Comparison of ENCODE assay signal across 8 mouse cellular contexts in genomic region chr10:80679556-80680259, GRCm38 (mm10). TPM values are rescaled to one million over a fixed set of nuclear protein-coding genes. Genes with fewer than 3 reads are reported as not detected.
DNase-seq lines count a peak whose midpoint lies in the region; TF ChIP-seq lines count a peak whose summit lies in the region.

No protein-coding gene starts in this region.

- H3K27me3 ChIP-seq in heart, adult 2 months (ENCODE audit: control insufficient read depth, insufficient read depth, low read length), result no peaks in the 10 kb centered on the region
- H3K27me3 ChIP-seq in limb, embryonic 10.5 days (ENCODE audit: low read depth, poor library complexity, severe bottlenecking), result no peaks in the 10 kb centered on the region

- no peaks in the 10 kb centered on the region; the same call in 1 of the 2 replicates for H3K79me2 ChIP-seq in heart, adult 2 months (replicated peaks; ENCODE audit: control insufficient read depth, insufficient read depth, low read length)

- no peak for TF ChIP-seq EP300 in heart, adult 2 months (IDR thresholded peaks at IDR 0.05; ENCODE audit: insufficient read depth, low read depth, low read length)

- TF ChIP-seq POLR2A in heart, adult 2 months (IDR thresholded peaks at IDR 0.05; ENCODE audit: insufficient read depth, low read depth, low read length), result no peak
- no peak for TF ChIP-seq POLR2A in bone marrow macrophage, adult 2 months (IDR thresholded peaks at IDR 0.05; ENCODE audit: borderline replicate concordance, low read depth, low read length)

- H3K9me3 ChIP-seq in limb, embryonic 10.5 days (replicated peaks), result no peaks in the 10 kb centered on the region

- DNase-seq in heart, adult 2 months, result peak in 1 of 2 experiments; percentile 47
- no peak for DNase-seq in heart, postnatal 10 days
- peak; percentile 27 for DNase-seq in 3T3-L1 (ENCODE audit: low read depth, low spot score)
- DNase-seq in limb, embryonic 10.5 days (ENCODE audit: low spot score), result no peak
- no peak for DNase-seq in embryo, embryonic 10 days (ENCODE audit: low spot score)
- no peak for DNase-seq in layer of hippocampus, postnatal 14 days (ENCODE audit: low spot score in 2 of 2)
- DNase-seq in right cerebral cortex, adult 18-20 months, result no peak

- H3K9ac ChIP-seq in heart, adult 2 months (ENCODE audit: low read depth, low read length), result 0 out of 2 replicates have a peak overlapping the region, but pooled peaks have one; percentile 4

- H3K36me3 ChIP-seq in heart, adult 2 months (ENCODE audit: control insufficient read depth, insufficient read depth, low read length), result peaks cover 5% of the 10 kb centered on the region; the same call in 1 of the 2 replicates
- H3K36me3 ChIP-seq in limb, embryonic 10.5 days, result peaks cover 16% of the 10 kb centered on the region

- TF ChIP-seq CTCF in heart, adult 2 months (IDR thresholded peaks at IDR 0.05), result no peak
- TF ChIP-seq CTCF in bone marrow macrophage, adult 2 months (IDR thresholded peaks at IDR 0.05; ENCODE audit: low read depth, low read length), result no peak

- H3K4me1 ChIP-seq in heart, adult 2 months (ENCODE audit: control insufficient read depth, insufficient read depth, low read length), result peaks cover 27% of the 10 kb centered on the region
- peaks cover 29% of the 10 kb centered on the region for H3K4me1 ChIP-seq in bone marrow macrophage, adult 2 months (ENCODE audit: control insufficient read depth, insufficient read depth, low read length)
- H3K4me1 ChIP-seq in limb, embryonic 10.5 days, result peaks cover 47% of the 10 kb centered on the region

- peak overlapping the region; percentile 99 for H3K27ac ChIP-seq in heart, adult 2 months
- peak overlapping the region; percentile 99 for H3K27ac ChIP-seq in bone marrow macrophage, adult 2 months (ENCODE audit: insufficient read depth, low read depth, low read length)
- H3K27ac ChIP-seq in limb, embryonic 10.5 days, result peak overlapping the region; percentile 93; the same call in 1 of the 2 replicates

- 33% methylated on average over 9 of the region's 9 CpGs for WGBS in heart, adult 2 months
- 63% methylated on average over 9 of the region's 9 CpGs for WGBS in limb, embryonic 10.5 days

- H3K4me3 ChIP-seq in heart, adult 2 months, result no peak overlapping the region
- no peak overlapping the region for H3K4me3 ChIP-seq in bone marrow macrophage, adult 2 months (ENCODE audit: insufficient read depth, low read length)
- H3K4me3 ChIP-seq in limb, embryonic 10.5 days, result 0 out of 2 replicates have a peak overlapping the region, but pooled peaks have one; percentile 7

- intact Hi-C loops in heart, adult 2 months (cut with DNase I), result loop anchor here (2.0 kb wide), 1 partner anchor 19 kb away; no protein-coding TSS in a partner anchor
- intact Hi-C loops in heart, postnatal 10 days (cut with DNase I), result no loop called here

RNA-seq across cellular contexts. Expression of gene Mknk2, which starts 1.8 kb away (rescaled TPM):
- total RNA-seq in heart, adult 2 months (2021), result 100 to 1,000 TPM; 176 to 229 TPM
- polyA plus RNA-seq in heart, adult 2 months (2012; rRNA removed), result 199 and 208 TPM in 2 replicates
- total RNA-seq in heart, postnatal 10 days (2021), result 100 to 1,000 TPM; 143 to 159 TPM
- polyA plus RNA-seq in bone marrow macrophage, adult 2 months (2012; ENCODE audit: insufficient read depth, insufficient read length, missing spikeins), result 107 and 117 TPM in 2 replicates
- polyA plus RNA-seq in limb, embryonic 10.5 days (2016; fragmentation: Nextera tagmentation; extraction: Ambion mirVana), result 137 and 153 TPM in 2 replicates
- 10 to 100 TPM; 50.5 to 51.5 TPM for total RNA-seq in layer of hippocampus, postnatal 14 days (2021)

RNA-seq across cellular contexts. Expression of gene Mob3a, which starts 22.1 kb away (rescaled TPM):
- total RNA-seq in heart, adult 2 months (2021), result 1 to 10 TPM; 7.4 to 7.6 TPM
- 11.7 and 13.6 TPM in 2 replicates for polyA plus RNA-seq in heart, adult 2 months (2012; rRNA removed)
- 10 to 100 TPM; 10.1 to 11.3 TPM for total RNA-seq in heart, postnatal 10 days (2021)
- polyA plus RNA-seq in bone marrow macrophage, adult 2 months (2012; ENCODE audit: insufficient read depth, insufficient read length, missing spikeins), result 53.3 and 53.8 TPM in 2 replicates
- polyA plus RNA-seq in limb, embryonic 10.5 days (2016; fragmentation: Nextera tagmentation; extraction: Ambion mirVana), result 48.2 and 54.7 TPM in 2 replicates
- total RNA-seq in layer of hippocampus, postnatal 14 days (2021), result 10 to 100 TPM; 16.1 to 19.0 TPM

RNA-seq across cellular contexts. Expression of gene Izumo4, which starts 22.3 kb away (rescaled TPM):
- 1 to 10 TPM; 3.4 to 3.8 TPM for total RNA-seq in heart, adult 2 months (2021)
- polyA plus RNA-seq in heart, adult 2 months (2012; rRNA removed), result 13.3 and 15.6 TPM in 2 replicates
- total RNA-seq in heart, postnatal 10 days (2021), result 1 to 10 TPM; 2.9 to 4.1 TPM
- polyA plus RNA-seq in bone marrow macrophage, adult 2 months (2012; ENCODE audit: insufficient read depth, insufficient read length, missing spikeins), result 11.0 and 25.2 TPM in 2 replicates
- polyA plus RNA-seq in limb, embryonic 10.5 days (2016; fragmentation: Nextera tagmentation; extraction: Ambion mirVana), result 8.6 and 10.8 TPM in 2 replicates
- total RNA-seq in layer of hippocampus, postnatal 14 days (2021), result 10 to 100 TPM; 44.8 to 54.7 TPM

RNA-seq across cellular contexts. Expression of gene Btbd2, which starts 22.8 kb away (rescaled TPM):
- total RNA-seq in heart, adult 2 months (2021), result 10 to 100 TPM; 43.7 to 44.2 TPM
- polyA plus RNA-seq in heart, adult 2 months (2012; rRNA removed), result 57.3 and 60.1 TPM in 2 replicates
- total RNA-seq in heart, postnatal 10 days (2021), result 10 to 100 TPM; 42.2 to 46.4 TPM
- polyA plus RNA-seq in bone marrow macrophage, adult 2 months (2012; ENCODE audit: insufficient read depth, insufficient read length, missing spikeins), result 20.9 and 22.7 TPM in 2 replicates
- 84.9 and 98.6 TPM in 2 replicates for polyA plus RNA-seq in limb, embryonic 10.5 days (2016; fragmentation: Nextera tagmentation; extraction: Ambion mirVana)
- total RNA-seq in layer of hippocampus, postnatal 14 days (2021), result 10 to 100 TPM; 90.2 to 94.4 TPM

RNA-seq across cellular contexts. Expression of gene Csnk1g2, which starts 57.1 kb away (rescaled TPM):
- 100 to 1,000 TPM; 117 to 130 TPM for total RNA-seq in heart, adult 2 months (2021)
- polyA plus RNA-seq in heart, adult 2 months (2012; rRNA removed), result 125 and 130 TPM in 2 replicates
- 100 to 1,000 TPM; 137 to 141 TPM for total RNA-seq in heart, postnatal 10 days (2021)
- 87.3 and 98.4 TPM in 2 replicates for polyA plus RNA-seq in bone marrow macrophage, adult 2 months (2012; ENCODE audit: insufficient read depth, insufficient read length, missing spikeins)
- 237 and 255 TPM in 2 replicates for polyA plus RNA-seq in limb, embryonic 10.5 days (2016; fragmentation: Nextera tagmentation; extraction: Ambion mirVana)
- 100 to 1,000 TPM; 176 to 180 TPM for total RNA-seq in layer of hippocampus, postnatal 14 days (2021)

Comparison
In these comparisons a context has a peak if more than half of its experiments do, and no peak if none do; other contexts are left out.
1. RNA of gene Izumo4, which starts 22.3 kb away (total RNA-seq): 44.8 to 54.7 TPM in layer of hippocampus, postnatal 14 days; 2.9 to 4.1 TPM in heart, postnatal 10 days and 3.4 to 3.8 TPM in heart, adult 2 months; every median in the first group is over 4 times any median in the second.
2. Peak in every context shown above with its lines, with median percentiles within 50 percentile points of each other: H3K27ac ChIP-seq.